Mouse (Mus musculus) kidney, adult 8-10 months (tissue): ENCODE measurements around the gene Cyb5d1.
"Not testable (repeated sequence)": the region's sequence is repeated elsewhere in the genome, so short reads cannot be mapped to it uniquely, and the experiment has no call there.

Source experiments
- DNase-seq, 2 experiments: peaks; one replicate each; pipeline ENCODE4 v3.0.0; 2022

Cyb5d1 gene

GRCm38 (mm10) chr11:69403691-69404594 lies 8.5 kb upstream of the Cyb5d1 start:
- no peak for DNase-seq

DNA sequence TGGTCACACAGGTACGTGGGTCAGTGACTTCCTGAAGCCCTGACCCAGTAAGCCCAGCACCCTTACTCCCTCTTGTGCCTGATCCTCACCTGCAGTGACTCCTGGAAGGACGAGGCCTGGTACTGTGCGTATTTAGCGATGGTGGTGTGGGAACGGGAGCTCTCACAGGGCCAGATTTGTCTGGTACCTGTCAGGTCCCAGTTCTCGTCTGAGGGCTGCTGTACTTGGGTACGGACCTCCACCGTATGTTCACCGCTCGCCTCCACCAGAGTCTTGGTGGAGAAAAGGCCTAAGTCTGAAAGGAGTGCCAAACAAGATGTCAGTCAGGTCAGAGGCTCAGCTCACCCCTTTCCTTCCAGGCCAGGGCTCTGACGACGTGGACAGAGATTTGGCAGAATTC lies 6.6 kb upstream of the Cyb5d1 start:
- DNase-seq, result no peak

- DNase-seq, result peak; percentile 92 to 94
These were observed 5.8 kb upstream of the Cyb5d1 start for GRCm38 (mm10) chr11:69401210-69401637.

GRCm38 (mm10) chr11:69400083-69400850 lies 4.8 kb upstream of the Cyb5d1 start:
- peak in 1 of 2 experiments; percentile 21 for DNase-seq

- DNase-seq, result peak in 1 of 2 experiments; percentile 20
These were observed 4.0 kb upstream of the Cyb5d1 start for GRCm38 (mm10) chr11:69399201-69400082.

- DNase-seq, result no peak
These were observed 3.2 kb upstream of the Cyb5d1 start for GRCm38 (mm10) chr11:69398486-69399200.

DNA sequence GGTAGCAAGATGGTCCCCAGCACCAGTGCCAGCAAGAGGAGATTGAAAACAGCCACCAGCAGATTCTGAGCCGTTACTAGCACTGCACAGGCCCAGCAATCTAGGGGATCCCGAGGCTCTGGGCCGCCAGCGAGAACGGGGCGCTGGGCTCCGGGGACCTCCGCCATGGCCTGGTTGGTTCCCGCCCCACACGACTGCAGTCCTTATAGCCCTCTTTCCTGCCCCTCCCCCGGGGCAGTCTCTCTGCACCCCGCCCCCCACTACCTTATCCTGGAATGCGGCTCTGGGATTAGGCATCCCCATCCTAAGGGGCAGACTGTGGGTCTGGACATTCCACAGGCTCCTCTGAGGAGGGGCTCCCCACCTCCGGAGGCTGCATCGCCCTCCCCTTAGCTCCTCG lies 2.6 kb upstream of the Cyb5d1 start, which contains the start of gene Tmem88:
TSS of gene Tmem88 (minus strand) at position 176 of the 400 bp plus-strand sequence.
- DNase-seq, result peak in 1 of 2 experiments; percentile 48

- peak in 1 of 2 experiments; percentile 32 for DNase-seq
These were observed 2.2 kb upstream of the Cyb5d1 start for GRCm38 (mm10) chr11:69397581-69398057.

GRCm38 (mm10) chr11:69396772-69397171 lies 1.3 kb upstream of the Cyb5d1 start:
- DNase-seq, result peak; percentile 64 to 69

GRCm38 (mm10) chr11:69395634-69396373 lies 373 bp upstream of the Cyb5d1 start:
- peak; percentile 97 to 98 for DNase-seq

GRCm38 (mm10) chr11:69394591-69395167 lies 752 bp downstream of the Cyb5d1 start:
- not testable (repeated sequence) for DNase-seq

GRCm38 (mm10) chr11:69390400-69391034 lies 4.9 kb downstream of the Cyb5d1 start:
- peak in 1 of 2 experiments; percentile 74 for DNase-seq

GRCm38 (mm10) chr11:69389531-69390399 lies 5.7 kb downstream of the Cyb5d1 start:
- peak; percentile 59 to 70 for DNase-seq

DNA sequence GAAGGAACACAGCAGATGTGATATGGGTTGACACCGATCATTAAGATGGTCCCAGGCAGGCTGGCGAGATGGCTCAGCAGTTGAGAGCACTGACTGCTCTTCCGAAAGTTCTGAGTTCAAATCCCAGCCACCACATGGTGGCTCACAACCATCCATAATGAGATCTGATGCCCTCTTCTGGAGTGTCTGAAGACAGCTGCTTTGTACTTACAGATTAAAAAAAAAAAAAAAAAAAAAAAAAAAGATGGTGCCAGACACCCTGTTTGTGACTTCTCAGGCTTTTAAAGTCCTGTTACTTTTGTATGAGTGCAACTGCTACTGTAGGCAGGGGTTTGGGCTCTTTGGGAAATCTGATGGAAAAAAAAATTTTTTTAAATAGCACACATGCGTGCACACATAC lies 6.8 kb downstream of the Cyb5d1 start:
- DNase-seq, result no peak

- no peak for DNase-seq
These were observed 8.7 kb downstream of the Cyb5d1 start for GRCm38 (mm10) chr11:69386758-69387157.

DNA sequence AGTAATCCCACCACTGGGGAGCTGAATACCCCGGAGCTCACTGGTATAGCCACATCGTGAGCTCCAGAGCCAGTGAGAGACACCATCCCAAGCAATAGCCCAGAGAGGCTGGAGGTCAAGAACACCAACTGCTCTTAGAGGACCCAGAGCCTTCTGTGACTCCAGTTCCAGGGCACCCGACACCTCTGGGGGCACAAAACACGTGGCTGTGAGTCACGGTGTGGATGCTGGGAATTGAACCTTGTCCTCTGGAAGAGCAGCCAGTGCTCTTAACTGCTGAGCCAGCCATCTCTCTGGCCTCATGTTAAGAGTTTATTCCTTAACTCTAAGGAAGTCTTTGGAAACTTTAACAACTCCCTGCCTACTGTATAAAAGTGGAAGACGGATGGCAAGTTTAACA lies 10.5 kb downstream of the Cyb5d1 start:
- DNase-seq, result peak; percentile 89 to 91

- peak in 1 of 2 experiments; percentile 28 for DNase-seq
These were observed 12.8 kb downstream of the Cyb5d1 start for GRCm38 (mm10) chr11:69382478-69383105.

- DNase-seq, result peak in 1 of 2 experiments; percentile 49
These were observed 14.1 kb downstream of the Cyb5d1 start for GRCm38 (mm10) chr11:69381356-69381755.
